Mouse (Mus musculus) hindbrain, embryonic 11.5 days (tissue): Measurements from ENCODE around the gene Vps11. TPM values are rescaled to one million over a fixed set of nuclear protein-coding genes. Genes with fewer than 3 reads are reported as not detected.
A peak's percentile ranks its signal among the peaks of the same experiment; 100 is the strongest.
"Not testable (repeated sequence)": the region's sequence is repeated elsewhere in the genome, so short reads cannot be mapped to it uniquely, and the experiment has no call there.

Source experiments
- ATAC-seq: fragments of 200-750 bp; cut with Nextera tagmentation; 2 replicates; pipeline ENCODE4 v1.8.0; 2017; ENCODE audit warnings: mild to moderate bottlenecking, moderate TSS enrichment, moderate library complexity; ENCODE audit not compliant: low FRiP score
- DNase-seq: peaks from one replicate; pipeline ENCODE4 v3.0.0-alpha.2; 2015; ENCODE audit warnings: low spot score
- H3K27ac ChIP-seq: fragments of 300-500 bp; sonication (generic); 2 replicates; pipeline ENCODE4 v1.5.1; 2014; ENCODE audit warnings: mild to moderate bottlenecking, low read depth, low read length
- H3K27me3 ChIP-seq: fragments of 300-500 bp; sonication (generic); 2 replicates; pipeline ENCODE4 v1.6.1; 2014; ENCODE audit warnings: mild to moderate bottlenecking, low read length, moderate library complexity, mixed read lengths; ENCODE audit not compliant: control insufficient read depth, insufficient read depth
- H3K36me3 ChIP-seq: fragments of 300-500 bp; sonication (generic); 2 replicates; pipeline ENCODE4 v1.6.1; 2014; ENCODE audit warnings: mild to moderate bottlenecking, low read length, moderate library complexity, mixed read lengths; ENCODE audit not compliant: control insufficient read depth, insufficient read depth
- H3K4me1 ChIP-seq: fragments of 300-500 bp; sonication (generic); replicated peaks from 2 replicates; pipeline ENCODE4 v1.6.1; 2014; ENCODE audit warnings: low read length, mixed read lengths; ENCODE audit not compliant: control insufficient read depth, insufficient read depth
- H3K4me2 ChIP-seq: fragments of 300-500 bp; sonication (generic); replicated peaks from 2 replicates; pipeline ENCODE4 v1.6.1; 2014; ENCODE audit warnings: mild to moderate bottlenecking, low read depth, low read length
- H3K4me3 ChIP-seq: fragments of 300-500 bp; sonication (generic); 2 replicates; pipeline ENCODE4 v1.5.1; 2014; ENCODE audit warnings: low read depth, low read length
- H3K9ac ChIP-seq: fragments of 300-500 bp; sonication (generic); 2 replicates; pipeline ENCODE4 v1.6.1; 2014; ENCODE audit warnings: low read depth, low read length
- H3K9me3 ChIP-seq: fragments of 300-500 bp; sonication (generic); 2 replicates; pipeline ENCODE4 v1.6.1; 2016; ENCODE audit warnings: low read length; ENCODE audit not compliant: control insufficient read depth
- WGBS: fragments of 180-500 bp; shearing (Covaris S2); extraction: QIAGEN DNeasy Blood & Tissue Kit; methylation state at CpG from one replicate; pipeline ENCODE4 v1.1.7; 2014; 5-methylcytosine and 5-hydroxymethylcytosine counted together
- polyA plus RNA-seq: library from polyadenylated mRNA; unstranded; fragments of >200 nt; fragmentation: Nextera tagmentation; extraction: Ambion mirVana; gene quantifications from 2 replicates; pipeline ENCODE4 v1.2.1, GENCODE M21; 2014

Vps11 gene
- polyA plus RNA-seq, 1 experiment from 2014 or later, result 23.4 TPM

GRCm38 (mm10) chr9:44310750-44311135 lies 50.7 kb downstream of the Vps11 start:
- Histone ChIP-seq H3K9me3 (no peaks in the 10 kb centered on the region), H3K4me3 (no peak overlapping the region), H3K27me3 (no peaks in the 10 kb centered on the region), H3K4me1 (peaks cover 2% of the 10 kb centered on the region; the same call in 1 of the 2 replicates), H3K9ac (no peak overlapping the region), H3K4me2 (no peak overlapping the region), H3K36me3 (peaks cover 2% of the 10 kb centered on the region), H3K27ac (no peak overlapping the region)
- 25% methylated on average over 10 of the region's 10 CpGs for WGBS
- ATAC-seq (no peak), DNase-seq (no peak)

- Histone ChIP-seq H3K9me3 (no peaks in the 10 kb centered on the region), H3K4me2 (no peak overlapping the region), H3K4me1 (peaks cover 2% of the 10 kb centered on the region), H3K9ac (no peak overlapping the region), H3K27ac (no peak overlapping the region), H3K27me3 (no peaks in the 10 kb centered on the region), H3K4me3 (no peak overlapping the region), H3K36me3 (no peaks in the 10 kb centered on the region; the same call in 1 of the 2 replicates)
- ATAC-seq (no peak), DNase-seq (no peak)
- 70% methylated on average over 3 of the region's 3 CpGs for WGBS
Observed at GRCm38 (mm10) chr9:44309756-44310155, 51.7 kb downstream of the Vps11 start.

GRCm38 (mm10) chr9:44307248-44307647 lies 54.2 kb downstream of the Vps11 start:
- no peak overlapping the region for H3K9ac ChIP-seq
- H3K36me3 ChIP-seq, result no peaks in the 10 kb centered on the region
- no peak overlapping the region for H3K27ac ChIP-seq
- WGBS, result 88% methylated on average over 2 of the region's 2 CpGs
- no peaks in the 10 kb centered on the region for H3K27me3 ChIP-seq
- DNase-seq (no peak), ATAC-seq (no peak)
- H3K4me1 ChIP-seq, result peaks cover 5% of the 10 kb centered on the region
- H3K4me3 ChIP-seq, result no peak overlapping the region
- H3K9me3 ChIP-seq, result no peaks in the 10 kb centered on the region
- H3K4me2 ChIP-seq, result no peak overlapping the region

GRCm38 (mm10) chr9:44306532-44306931 lies 54.9 kb downstream of the Vps11 start:
- ATAC-seq, result no peak
- 91% methylated on average over 6 of the region's 6 CpGs for WGBS
- no peak for DNase-seq
- Histone ChIP-seq H3K27ac (no peak overlapping the region), H3K4me3 (no peak overlapping the region), H3K9me3 (no peaks in the 10 kb centered on the region), H3K36me3 (no peaks in the 10 kb centered on the region), H3K9ac (no peak overlapping the region), H3K4me2 (no peak overlapping the region), H3K27me3 (no peaks in the 10 kb centered on the region), H3K4me1 (peaks cover 5% of the 10 kb centered on the region)

- Histone ChIP-seq H3K4me1 (peaks cover 3% of the 10 kb centered on the region; the same call in 1 of the 2 replicates), H3K27ac (0 out of 2 replicates have a peak within 1 kb of the TSS, but pooled peaks have one; percentile 2)
Observed at GRCm38 (mm10) chr9:44305466-44306079, 55.9 kb downstream of the Vps11 start, which contains the start of gene Hinfp. Gene Hinfp, minus strand, starts transcription at chr9:44305671.

GRCm38 (mm10) chr9:44300001-44300400 lies 61.5 kb downstream of the Vps11 start:
- H3K4me2 ChIP-seq, DNase-seq, H3K4me3 ChIP-seq, H3K27me3 ChIP-seq, ATAC-seq, H3K9me3 ChIP-seq, H3K4me1 ChIP-seq, H3K27ac ChIP-seq, H3K9ac ChIP-seq: not testable (repeated sequence)
- WGBS, result 94% methylated on average over 3 of the region's 3 CpGs
- H3K36me3 ChIP-seq, result peaks cover 13% of the 10 kb centered on the region; the same call in 1 of the 2 replicates

More at GRCm38 (mm10) chr9:44305466-44306079, 55.9 kb downstream of the Vps11 start, which contains the start of gene Hinfp:
- Histone ChIP-seq H3K4me2 (peak within 1 kb of the TSS; percentile 49), H3K9me3 (no peaks in the 10 kb centered on the region), H3K9ac (peak within 1 kb of the TSS; percentile 63), H3K27me3 (no peaks in the 10 kb centered on the region), H3K36me3 (0 out of 2 replicates have a peak, but pooled peaks cover 2% of the 10 kb centered on the region), H3K4me3 (peak within 1 kb of the TSS; percentile 58)
- under 1% methylated on average over 54 of the region's 54 CpGs for WGBS
- ATAC-seq (peak; percentile 98), DNase-seq (peak; percentile 98)

Other genes starting within 250 kb of the Vps11 start
- 0.29 and 0.38 TPM in 2 replicates for gene Gm49380, start 248.2 kb downstream of the Vps11 start, polyA plus RNA-seq
- 43.7 and 51.8 TPM in 2 replicates for gene Rnf26, start 248.2 kb downstream of the Vps11 start, polyA plus RNA-seq
- gene Mcam, start 227.2 kb downstream of the Vps11 start, polyA plus RNA-seq, result 13.0 and 14.3 TPM in 2 replicates
- 22.7 and 24.7 TPM in 2 replicates for gene Cbl, start 127.6 kb downstream of the Vps11 start, polyA plus RNA-seq
- gene Ccdc153, start 121.0 kb downstream of the Vps11 start, polyA plus RNA-seq, result not detected in 2 replicates
- gene Pdzd3, start 110.2 kb downstream of the Vps11 start, polyA plus RNA-seq, result 0.13 TPM in 1 of 2 replicates, not detected in the other
- 1.9 and 2.9 TPM in 2 replicates for gene Nlrx1, start 93.1 kb downstream of the Vps11 start, polyA plus RNA-seq
- 2.9 and 5.7 TPM in 2 replicates for gene Abcg4, start 73.1 kb downstream of the Vps11 start, polyA plus RNA-seq
- gene Hinfp, start 56.0 kb downstream of the Vps11 start, polyA plus RNA-seq, result 23.1 and 23.2 TPM in 2 replicates
- gene C2cd2l, start 41.4 kb downstream of the Vps11 start, polyA plus RNA-seq, result 10.1 and 11.4 TPM in 2 replicates
- gene Dpagt1, start 35.7 kb downstream of the Vps11 start, polyA plus RNA-seq, result 47.7 and 51.6 TPM in 2 replicates
- gene H2afx, start 27.0 kb downstream of the Vps11 start, polyA plus RNA-seq, result 340 and 346 TPM in 2 replicates
- 134 and 151 TPM in 2 replicates for gene Hmbs, start 17.4 kb downstream of the Vps11 start, polyA plus RNA-seq
- gene Hyou1, start 17.8 kb upstream of the Vps11 start, polyA plus RNA-seq, result 29.7 and 31.8 TPM in 2 replicates
- gene Slc37a4, start 35.2 kb upstream of the Vps11 start, polyA plus RNA-seq, result 27.9 and 31.5 TPM in 2 replicates
- 1,535 and 1,670 TPM in 2 replicates for gene Rps25, start 45.5 kb upstream of the Vps11 start, polyA plus RNA-seq
- gene Trappc4, start 45.9 kb upstream of the Vps11 start, polyA plus RNA-seq, result 255 and 264 TPM in 2 replicates
- gene Ccdc84, start 56.9 kb upstream of the Vps11 start, polyA plus RNA-seq, result 21.7 and 22.0 TPM in 2 replicates
- not detected in 2 replicates for gene Foxr1, start 79.5 kb upstream of the Vps11 start, polyA plus RNA-seq
- gene Upk2, start 93.3 kb upstream of the Vps11 start, polyA plus RNA-seq, result 0.83 TPM in 1 of 2 replicates, not detected in the other
- 8.6 and 10.1 TPM in 2 replicates for gene Bcl9l, start 121.2 kb upstream of the Vps11 start, polyA plus RNA-seq
- 0.11 and 0.48 TPM in 2 replicates for gene Cxcr5, start 200.2 kb upstream of the Vps11 start, polyA plus RNA-seq
- 16.0 and 32.7 TPM in 2 replicates for gene Ddx6, start 243.2 kb upstream of the Vps11 start, polyA plus RNA-seq